Mouse (Mus musculus) spleen, adult 2 months (tissue): Measurements from ENCODE around the gene Doc2a.

Experiments used
- CTCF ChIP-seq: fragments of 200-500 bp; IDR thresholded peaks from 2 replicates; pipeline ENCODE4 v1.5.1; 2011; ENCODE audit warnings: mild to moderate bottlenecking, inconsistent platforms; ENCODE audit not compliant: insufficient read depth, insufficient read length, insufficient replicate concordance; ENCODE audit errors: extremely low read depth
- POLR2A ChIP-seq: fragments of 200-500 bp; IDR thresholded peaks from 2 replicates; pipeline ENCODE4 v1.6.1; 2011; ENCODE audit warnings: low read depth, low read length, inconsistent platforms

DNA sequence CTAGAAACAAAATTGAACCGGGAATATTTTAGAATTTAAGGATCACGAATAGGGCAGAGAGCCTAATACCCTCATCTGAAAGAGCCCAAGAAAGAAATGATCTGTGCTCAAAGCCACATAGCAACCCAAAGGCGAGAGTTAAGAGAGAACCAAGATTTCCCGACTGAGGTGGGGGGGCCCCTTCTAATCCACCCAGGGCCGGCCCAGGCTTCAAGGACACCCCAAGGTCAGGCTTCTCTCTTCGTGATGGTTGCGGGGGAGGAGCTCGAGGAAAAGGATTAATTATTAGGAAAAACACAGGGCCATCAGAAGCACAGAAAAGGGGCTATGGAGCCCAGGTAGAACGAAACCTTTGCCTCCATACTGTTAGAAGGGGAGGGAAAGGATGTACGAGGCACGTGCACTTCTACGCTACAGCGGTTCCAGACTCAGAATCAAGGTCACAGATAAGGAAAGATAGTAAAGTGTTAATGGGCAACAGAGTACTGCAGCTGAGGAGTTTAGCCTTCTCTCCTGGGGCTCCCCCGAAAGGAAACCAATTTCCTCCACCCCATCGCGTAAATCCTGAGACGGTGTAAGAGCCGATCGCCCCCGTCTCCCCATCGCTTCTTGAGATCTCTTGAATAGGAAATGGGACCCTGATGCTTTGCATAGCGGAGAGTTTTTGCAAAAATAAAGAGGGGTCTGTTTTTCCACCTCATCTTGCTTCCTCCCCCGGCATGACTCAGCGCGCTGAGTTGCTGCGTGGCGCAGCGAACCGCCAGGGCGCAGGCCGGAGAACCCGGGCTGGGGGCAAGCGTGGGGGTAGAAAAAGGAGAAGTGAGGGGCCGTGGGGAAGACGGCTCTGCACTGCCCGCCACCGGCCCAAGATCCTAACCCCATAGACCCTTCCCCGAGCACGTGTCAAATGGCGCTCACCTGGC, 48.8 kb upstream of the Doc2a start:
- no peak for TF ChIP-seq CTCF
- no peak for TF ChIP-seq POLR2A
